Mouse (Mus musculus): ENCODE results near the gene Fam83d. TPM values are rescaled to one million over a fixed set of nuclear protein-coding genes. Genes with fewer than 3 reads are reported as not detected.

The Fam83d gene
- polyA plus RNA-seq, 1 experiment, result 2.9 TPM

DNA sequence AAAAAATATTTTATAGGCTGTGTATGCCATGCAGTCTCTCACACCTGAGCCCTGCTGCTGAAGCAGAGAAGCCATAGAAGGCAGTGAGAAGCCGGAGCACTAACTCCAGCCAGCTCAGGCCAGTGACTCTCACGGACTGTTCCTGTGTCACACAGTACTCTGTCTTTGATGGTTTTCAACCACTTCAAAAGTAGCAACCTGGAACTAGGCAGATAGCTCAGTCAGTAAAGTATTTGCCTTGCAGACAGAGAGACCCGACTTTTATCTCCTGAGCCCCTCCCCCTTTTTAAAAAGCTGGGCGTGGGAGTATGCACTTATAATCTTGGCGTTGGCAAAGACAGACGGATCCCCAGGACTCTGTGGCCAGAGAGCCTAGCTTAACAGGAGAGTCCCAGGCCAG is 44.1 kb upstream of the Fam83d start:
- peak overlapping the region; percentile 97 for H3K27ac ChIP-seq (ENCODE audit: insufficient read depth, low read length)

DNA sequence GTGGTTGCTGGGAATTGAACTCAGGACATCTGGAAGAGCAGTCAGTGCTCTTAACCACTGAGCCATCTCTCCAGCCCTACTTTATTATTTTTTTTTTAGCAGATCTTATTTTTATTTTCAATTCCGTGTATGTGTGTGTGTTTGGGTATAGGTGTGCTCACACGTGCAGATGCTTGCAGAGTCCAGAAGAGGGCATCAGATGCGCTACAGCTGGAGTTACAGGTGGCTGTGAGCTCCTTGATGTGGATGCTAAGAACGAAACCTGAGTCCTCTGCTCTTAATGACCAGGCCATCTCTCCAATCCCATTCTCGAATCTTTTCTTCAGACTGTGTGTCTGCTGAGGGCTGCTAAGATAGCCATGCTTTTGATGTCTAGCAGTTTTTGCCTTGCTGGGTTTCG is 41.6 kb upstream of the Fam83d start:
- Histone ChIP-seq H3K4me1 (ENCODE audit: control insufficient read depth, insufficient read depth, insufficient read length) (peaks cover 18% of the 10 kb centered on the region; the same call in 1 of the 2 replicates), H3K27ac (ENCODE audit: insufficient read depth, low read length) (no peak overlapping the region), H3K27me3 (ENCODE audit: control insufficient read depth, insufficient read depth, low read length) (no peaks in the 10 kb centered on the region), H3K4me3 (ENCODE audit: extremely low read depth, insufficient read depth, insufficient read length) (no peak overlapping the region), H3K36me3 (ENCODE audit: control insufficient read depth, insufficient read depth, low read length) (peaks cover 2% of the 10 kb centered on the region)
- 92% methylated on average over 6 of the region's 6 CpGs for WGBS
- no peak for DNase-seq (ENCODE audit: low read depth in 1 of 2, low spot score in 2 of 2)
- TF ChIP-seq POLR2A (IDR thresholded peaks at IDR 0.05; ENCODE audit: low read depth, low read length), result no peak
- peak; percentile 10; the same call in 1 of the 2 replicates for TF ChIP-seq CTCF (IDR thresholded peaks at IDR 0.05; ENCODE audit: extremely low read depth, insufficient read depth, insufficient read length, insufficient replicate concordance)

More for the DNA sequence above, 44.1 kb upstream of the Fam83d start:
- Histone ChIP-seq H3K27me3 (ENCODE audit: control insufficient read depth, insufficient read depth, low read length) (no peaks in the 10 kb centered on the region), H3K4me1 (ENCODE audit: control insufficient read depth, insufficient read depth, insufficient read length) (peaks cover 40% of the 10 kb centered on the region; the same call in 1 of the 2 replicates), H3K4me3 (ENCODE audit: extremely low read depth, insufficient read depth, insufficient read length) (no peak overlapping the region), H3K36me3 (ENCODE audit: control insufficient read depth, insufficient read depth, low read length) (peaks cover 4% of the 10 kb centered on the region; the same call in 1 of the 2 replicates)
- 7% methylated on average over 6 of the region's 6 CpGs for whole genome bisulfite sequencing
- DNase-seq (ENCODE audit: low read depth in 1 of 2, low spot score in 2 of 2), result no peak
- TF ChIP-seq CTCF (IDR thresholded peaks at IDR 0.05; ENCODE audit: extremely low read depth, insufficient read depth, insufficient read length, insufficient replicate concordance), result no peak
- TF ChIP-seq POLR2A (IDR thresholded peaks at IDR 0.05; ENCODE audit: low read depth, low read length), result no peak

DNA sequence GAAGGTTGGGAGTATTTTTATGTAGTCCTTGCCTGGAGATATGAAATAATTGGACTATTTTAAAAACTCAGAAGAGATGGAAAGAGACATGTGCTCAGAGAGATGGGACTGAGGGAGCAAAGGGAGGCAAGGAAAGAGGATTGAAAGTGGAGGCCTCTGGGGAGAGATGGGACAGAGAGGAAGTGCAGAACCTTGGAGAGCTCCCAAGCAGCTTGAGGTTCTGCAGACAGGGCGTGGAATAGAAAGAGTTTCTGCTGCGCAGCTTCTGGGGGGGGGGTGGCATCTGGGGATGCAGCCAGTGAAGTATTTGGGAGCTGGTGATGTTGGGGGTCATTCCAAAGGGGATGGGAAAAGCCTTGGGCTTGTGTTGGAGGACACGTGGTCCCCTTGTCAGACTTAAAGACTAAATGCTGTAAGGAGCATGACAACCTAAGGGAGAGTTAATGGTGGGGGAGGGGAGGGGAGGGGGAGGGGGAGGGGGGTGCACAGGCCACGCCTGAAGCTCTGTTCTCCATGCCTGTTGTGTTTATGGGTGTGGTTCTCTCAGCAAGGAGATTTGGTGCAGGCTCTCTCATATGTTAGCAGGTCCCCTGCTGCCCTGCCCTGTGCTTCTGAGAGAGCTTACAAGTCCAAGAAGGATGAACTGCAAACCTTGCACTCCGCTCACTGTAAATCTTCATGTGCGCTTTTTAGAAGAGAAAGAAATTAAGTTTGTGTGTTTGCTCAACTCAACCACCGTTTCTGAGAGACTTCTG is 39.7 kb upstream of the Fam83d start:
- 62% methylated on average over 7 of the region's 7 CpGs for WGBS
- Histone ChIP-seq H3K27ac (ENCODE audit: insufficient read depth, low read length) (no peak overlapping the region), H3K36me3 (ENCODE audit: control insufficient read depth, insufficient read depth, low read length) (no peaks in the 10 kb centered on the region; the same call in 1 of the 2 replicates), H3K4me1 (ENCODE audit: control insufficient read depth, insufficient read depth, insufficient read length) (peaks cover 21% of the 10 kb centered on the region), H3K27me3 (ENCODE audit: control insufficient read depth, insufficient read depth, low read length) (no peaks in the 10 kb centered on the region), H3K4me3 (ENCODE audit: extremely low read depth, insufficient read depth, insufficient read length) (no peak overlapping the region)
- no peak for DNase-seq (ENCODE audit: low read depth in 1 of 2, low spot score in 2 of 2)
- TF ChIP-seq POLR2A (IDR thresholded peaks at IDR 0.05; ENCODE audit: low read depth, low read length), result no peak
- TF ChIP-seq CTCF (IDR thresholded peaks at IDR 0.05; ENCODE audit: extremely low read depth, insufficient read depth, insufficient read length, insufficient replicate concordance), result no peak

DNA sequence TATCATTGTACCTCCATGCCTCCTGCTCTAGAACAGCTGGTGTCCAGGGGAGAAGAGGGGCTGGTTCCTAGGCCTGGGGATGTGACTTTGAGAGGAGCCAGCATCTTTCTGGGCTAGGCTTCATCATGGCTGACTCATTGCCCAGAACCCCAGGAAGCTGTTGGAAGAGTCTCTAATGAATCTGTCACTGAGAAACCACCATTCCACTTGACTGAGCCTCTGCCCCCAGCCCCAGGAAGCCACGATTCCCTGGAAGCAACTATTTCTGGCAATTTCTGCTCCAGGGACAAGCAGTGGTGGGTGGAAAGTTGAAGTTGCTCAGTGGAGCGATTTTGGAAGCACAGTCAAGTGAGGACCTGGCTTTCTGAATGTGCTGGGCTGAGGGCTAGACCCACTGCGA is 37.0 kb upstream of the Fam83d start:
- Histone ChIP-seq H3K27ac (ENCODE audit: insufficient read depth, low read length) (no peak overlapping the region), H3K27me3 (ENCODE audit: control insufficient read depth, insufficient read depth, low read length) (no peaks in the 10 kb centered on the region), H3K4me1 (ENCODE audit: control insufficient read depth, insufficient read depth, insufficient read length) (peaks cover 41% of the 10 kb centered on the region), H3K4me3 (ENCODE audit: extremely low read depth, insufficient read depth, insufficient read length) (no peak overlapping the region), H3K36me3 (ENCODE audit: control insufficient read depth, insufficient read depth, low read length) (no peaks in the 10 kb centered on the region; the same call in 1 of the 2 replicates)
- TF ChIP-seq POLR2A (IDR thresholded peaks at IDR 0.05; ENCODE audit: low read depth, low read length) (no peak), CTCF (IDR thresholded peaks at IDR 0.05; ENCODE audit: extremely low read depth, insufficient read depth, insufficient read length, insufficient replicate concordance) (no peak)
- WGBS, result 75% methylated on average over 3 of the region's 3 CpGs
- DNase-seq (ENCODE audit: low read depth in 1 of 2, low spot score in 2 of 2), result no peak

- H3K27ac ChIP-seq (ENCODE audit: insufficient read depth, low read length), result peak overlapping the region; percentile 99
- no peaks in the 10 kb centered on the region; the same call in 1 of the 2 replicates for H3K36me3 ChIP-seq (ENCODE audit: control insufficient read depth, insufficient read depth, low read length)
- TF ChIP-seq POLR2A (IDR thresholded peaks at IDR 0.05; ENCODE audit: low read depth, low read length) (no peak), CTCF (IDR thresholded peaks at IDR 0.05; ENCODE audit: extremely low read depth, insufficient read depth, insufficient read length, insufficient replicate concordance) (no peak)
- peaks cover 40% of the 10 kb centered on the region for H3K4me1 ChIP-seq (ENCODE audit: control insufficient read depth, insufficient read depth, insufficient read length)
- WGBS, result 71% methylated on average over 9 of the region's 9 CpGs
- no peak for DNase-seq (ENCODE audit: low read depth in 1 of 2, low spot score in 2 of 2)
- no peak overlapping the region for H3K4me3 ChIP-seq (ENCODE audit: extremely low read depth, insufficient read depth, insufficient read length)
- no peaks in the 10 kb centered on the region for H3K27me3 ChIP-seq (ENCODE audit: control insufficient read depth, insufficient read depth, low read length)
These were observed 35.4 kb upstream of the Fam83d start for GRCm38 (mm10) chr2:158732521-158732920.

DNA sequence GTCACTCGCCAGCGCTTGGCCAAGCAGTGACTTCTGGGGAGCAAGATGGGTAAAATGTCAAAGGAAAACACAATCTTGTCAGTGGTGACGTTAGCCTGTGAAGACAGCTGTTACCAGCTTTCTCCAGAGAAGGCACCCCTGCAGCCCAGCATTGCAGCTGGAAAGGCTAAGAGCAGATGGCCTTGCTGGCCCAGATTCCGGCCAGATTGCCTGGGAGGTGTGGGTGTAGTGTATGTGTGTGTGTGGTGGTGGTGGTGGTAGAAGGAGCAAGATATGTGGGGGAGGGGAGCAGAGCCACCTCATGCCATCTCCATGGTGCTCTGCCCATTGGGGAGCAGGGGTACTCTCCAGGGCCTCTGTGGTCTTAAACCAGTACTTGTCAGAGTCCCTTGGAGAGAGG is 34.8 kb upstream of the Fam83d start:
- Histone ChIP-seq H3K27me3 (ENCODE audit: control insufficient read depth, insufficient read depth, low read length) (no peaks in the 10 kb centered on the region), H3K4me1 (ENCODE audit: control insufficient read depth, insufficient read depth, insufficient read length) (peaks cover 40% of the 10 kb centered on the region), H3K27ac (ENCODE audit: insufficient read depth, low read length) (peak overlapping the region; percentile 99), H3K4me3 (ENCODE audit: extremely low read depth, insufficient read depth, insufficient read length) (no peak overlapping the region), H3K36me3 (ENCODE audit: control insufficient read depth, insufficient read depth, low read length) (no peaks in the 10 kb centered on the region; the same call in 1 of the 2 replicates)
- no peak for DNase-seq (ENCODE audit: low read depth in 1 of 2, low spot score in 2 of 2)
- TF ChIP-seq POLR2A (IDR thresholded peaks at IDR 0.05; ENCODE audit: low read depth, low read length) (no peak), CTCF (IDR thresholded peaks at IDR 0.05; ENCODE audit: extremely low read depth, insufficient read depth, insufficient read length, insufficient replicate concordance) (no peak)
- 60% methylated on average over 4 of the region's 4 CpGs for WGBS

GRCm38 (mm10) chr2:158733914-158734313 is 34.0 kb upstream of the Fam83d start:
- H3K27ac ChIP-seq (ENCODE audit: insufficient read depth, low read length), result peak overlapping the region; percentile 99
- TF ChIP-seq POLR2A (IDR thresholded peaks at IDR 0.05; ENCODE audit: low read depth, low read length) (no peak), CTCF (IDR thresholded peaks at IDR 0.05; ENCODE audit: extremely low read depth, insufficient read depth, insufficient read length, insufficient replicate concordance) (no peak)
- no peaks in the 10 kb centered on the region for H3K27me3 ChIP-seq (ENCODE audit: control insufficient read depth, insufficient read depth, low read length)
- H3K36me3 ChIP-seq (ENCODE audit: control insufficient read depth, insufficient read depth, low read length), result no peaks in the 10 kb centered on the region; the same call in 1 of the 2 replicates
- H3K4me1 ChIP-seq (ENCODE audit: control insufficient read depth, insufficient read depth, insufficient read length), result peaks cover 40% of the 10 kb centered on the region
- WGBS, result 15% methylated on average over 6 of the region's 6 CpGs
- peak in 1 of 2 experiments; percentile 74 for DNase-seq (ENCODE audit: low read depth in 1 of 2, low spot score in 2 of 2)
- H3K4me3 ChIP-seq (ENCODE audit: extremely low read depth, insufficient read depth, insufficient read length), result no peak overlapping the region

Data from spleen, adult 2 months (tissue).